7 mouse cellular contexts compared by ENCODE assay signal in genomic region chr4:87785132-87786074, GRCm38 (mm10).
A peak's percentile ranks its signal among the peaks of the same experiment; 100 is the strongest.
DNase-seq lines count a peak whose midpoint lies in the region; ATAC-seq and TF ChIP-seq lines count a peak whose summit lies in the region.

No protein-coding gene starts in this region.

- peak; percentile 72 for TF ChIP-seq CTCF in brain, embryonic 14.5 days (IDR thresholded peaks at IDR 0.05; ENCODE audit: borderline replicate concordance, extremely low read depth, insufficient read depth, insufficient read length)

- peak overlapping the region; percentile 7; the same call in 1 of the 2 replicates for H3K9ac ChIP-seq in forebrain, embryonic 12.5 days
- H3K9ac ChIP-seq in hindbrain, embryonic 12.5 days: no peak overlapping the region

- H3K4me3 ChIP-seq in forebrain, embryonic 12.5 days (replicated peaks): no peak overlapping the region
- no peak overlapping the region for H3K4me3 ChIP-seq in hindbrain, embryonic 12.5 days

- H3K27ac ChIP-seq in forebrain, embryonic 12.5 days: peak overlapping the region; percentile 50; the same call in 1 of the 2 replicates
- H3K27ac ChIP-seq in hindbrain, embryonic 12.5 days: 0 out of 2 replicates have a peak overlapping the region, but pooled peaks have one; percentile 4

- H3K4me1 ChIP-seq in forebrain, embryonic 12.5 days: peaks cover 15% of the 10 kb centered on the region
- peaks cover 10% of the 10 kb centered on the region for H3K4me1 ChIP-seq in hindbrain, embryonic 12.5 days

- ATAC-seq in forebrain, embryonic 12.5 days (ENCODE audit: low FRiP score): peak; percentile 84
- peak; percentile 75 for ATAC-seq in hindbrain, embryonic 12.5 days (ENCODE audit: low FRiP score)

- peak overlapping the region; percentile 24 for H3K4me2 ChIP-seq in forebrain, embryonic 12.5 days
- 0 out of 2 replicates have a peak overlapping the region, but pooled peaks have one; percentile 13 for H3K4me2 ChIP-seq in hindbrain, embryonic 12.5 days (replicated peaks)

- H3K27me3 ChIP-seq in forebrain, embryonic 12.5 days: no peaks in the 10 kb centered on the region
- no peaks in the 10 kb centered on the region for H3K27me3 ChIP-seq in hindbrain, embryonic 12.5 days
- H3K27me3 ChIP-seq in splenic B cell, adult 2 months (ENCODE audit: control insufficient read depth, insufficient read depth, low read length, poor library complexity, severe bottlenecking): no peaks in the 10 kb centered on the region

- 11% methylated on average over 12 of the region's 12 CpGs for WGBS in forebrain, embryonic 12.5 days
- WGBS in hindbrain, embryonic 12.5 days: 13% methylated on average over 12 of the region's 12 CpGs

- DNase-seq in Muller cell, postnatal 12 days (ENCODE audit: inconsistent ontology term): peak; percentile 81
- DNase-seq in brain, embryonic 14.5 days (ENCODE audit: low read depth): peak; percentile 84
- DNase-seq in layer of hippocampus, postnatal 10 days (ENCODE audit: low spot score in 2 of 2): peak; percentile 56 to 63
- DNase-seq in mesoderm, embryonic 11.5 days (ENCODE audit: low read depth, low spot score): peak; percentile 71
- DNase-seq in splenic B cell, adult 2 months (ENCODE audit: low read depth, low spot score): peak; percentile 5

- TF ChIP-seq POLR2A in brain, embryonic 14.5 days (IDR thresholded peaks at IDR 0.05; ENCODE audit: borderline replicate concordance, extremely low read depth, insufficient read depth, insufficient read length, poor library complexity, severe bottlenecking): no peak

- no peaks in the 10 kb centered on the region for H3K9me3 ChIP-seq in forebrain, embryonic 12.5 days
- no peaks in the 10 kb centered on the region for H3K9me3 ChIP-seq in hindbrain, embryonic 12.5 days (replicated peaks)

- H3K36me3 ChIP-seq in forebrain, embryonic 12.5 days (replicated peaks): peaks cover 19% of the 10 kb centered on the region
- H3K36me3 ChIP-seq in hindbrain, embryonic 12.5 days: peaks cover 22% of the 10 kb centered on the region
- H3K36me3 ChIP-seq in splenic B cell, adult 2 months (ENCODE audit: control insufficient read depth, insufficient read depth, low read length, poor library complexity, severe bottlenecking): 0 out of 2 replicates have a peak, but pooled peaks cover 1% of the 10 kb centered on the region

Comparison
In these comparisons a context has a peak if more than half of its experiments do, and no peak if none do; other contexts are left out.
1. DNase-seq: peak in every context shown above with its lines; median percentile 84 in brain, embryonic 14.5 days; 81 in Muller cell, postnatal 12 days; 71 in mesoderm, embryonic 11.5 days; 60 in layer of hippocampus, postnatal 10 days; 5 in splenic B cell, adult 2 months.